Mouse (Mus musculus) E14TG2a.4 (cell line): ENCODE results near the gene Fam78a.

Experiments
- H3K27me3 ChIP-seq: 2 replicates; pipeline ENCODE4 v1.6.1; 2014; ENCODE audit warnings: low read length, control low read depth; ENCODE audit not compliant: insufficient read depth
- H3K36me3 ChIP-seq: 2 replicates; pipeline ENCODE4 v1.6.1; 2014; ENCODE audit warnings: low read length, control low read depth; ENCODE audit not compliant: insufficient read depth
- H3K4me1 ChIP-seq: replicated peaks from 2 replicates; pipeline ENCODE4 v1.6.1; 2014; ENCODE audit warnings: low read depth, low read length, control low read depth
- H3K4me3 ChIP-seq: replicated peaks from 2 replicates; pipeline ENCODE4 v1.5.1; 2014; ENCODE audit warnings: mild to moderate bottlenecking, low read length
- H3K9me3 ChIP-seq: 2 replicates; pipeline ENCODE4 v1.6.1; 2014; ENCODE audit warnings: low read length, control low read depth
- CTCF ChIP-seq: conservative IDR thresholded peaks from 2 replicates; pipeline ENCODE4 v1.5.1; 2014; ENCODE audit warnings: low read length
- NANOG ChIP-seq: IDR thresholded peaks from 2 replicates; pipeline ENCODE4 v1.6.1; 2014; ENCODE audit warnings: borderline replicate concordance, low read length, mixed read lengths
- POU5F1 ChIP-seq: IDR thresholded peaks from 2 replicates; pipeline ENCODE4 v1.6.1; 2014; ENCODE audit warnings: low read length, borderline replicate concordance

The Fam78a gene

GRCm38 (mm10) chr2:32080681-32081080 lies 4.0 kb downstream of the Fam78a start:
- H3K27me3 ChIP-seq = peaks cover 44% of the 10 kb centered on the region
- no peak for TF ChIP-seq NANOG
- TF ChIP-seq POU5F1 = no peak
- TF ChIP-seq CTCF = no peak
- peaks cover 65% of the 10 kb centered on the region for H3K4me1 ChIP-seq
- no peaks in the 10 kb centered on the region for H3K36me3 ChIP-seq
- no peak overlapping the region for H3K4me3 ChIP-seq
- no peaks in the 10 kb centered on the region for H3K9me3 ChIP-seq

GRCm38 (mm10) chr2:32079191-32079725 lies 5.4 kb downstream of the Fam78a start:
- TF ChIP-seq POU5F1 (no peak), CTCF (no peak), NANOG (no peak)
- Histone ChIP-seq H3K9me3 (no peaks in the 10 kb centered on the region), H3K27me3 (peaks cover 30% of the 10 kb centered on the region), H3K4me1 (peaks cover 70% of the 10 kb centered on the region), H3K4me3 (peak overlapping the region; percentile 57), H3K36me3 (no peaks in the 10 kb centered on the region)

- Histone ChIP-seq H3K36me3 (no peaks in the 10 kb centered on the region), H3K4me1 (peaks cover 75% of the 10 kb centered on the region), H3K9me3 (no peaks in the 10 kb centered on the region), H3K27me3 (peaks cover 23% of the 10 kb centered on the region), H3K4me3 (peak overlapping the region; percentile 57)
- TF ChIP-seq POU5F1 = no peak
Measured at GRCm38 (mm10) chr2:32078522-32078921, 6.1 kb downstream of the Fam78a start.

- no peaks in the 10 kb centered on the region for H3K36me3 ChIP-seq
- no peaks in the 10 kb centered on the region for H3K9me3 ChIP-seq
- peaks cover 80% of the 10 kb centered on the region for H3K4me1 ChIP-seq
- peak overlapping the region; percentile 57 for H3K4me3 ChIP-seq
- TF ChIP-seq NANOG = no peak
- no peak for TF ChIP-seq CTCF
- TF ChIP-seq POU5F1 = no peak
- H3K27me3 ChIP-seq = peaks cover 15% of the 10 kb centered on the region
Measured at GRCm38 (mm10) chr2:32077744-32078143, 6.9 kb downstream of the Fam78a start.

- Histone ChIP-seq H3K4me1 (peaks cover 86% of the 10 kb centered on the region), H3K9me3 (no peaks in the 10 kb centered on the region), H3K36me3 (no peaks in the 10 kb centered on the region), H3K4me3 (0 out of 2 replicates have a peak overlapping the region, but pooled peaks have one; percentile 46), H3K27me3 (0 out of 2 replicates have a peak, but pooled peaks cover 5% of the 10 kb centered on the region)
- TF ChIP-seq NANOG (no peak), CTCF (no peak), POU5F1 (no peak)
Measured at GRCm38 (mm10) chr2:32075368-32075767, 9.3 kb downstream of the Fam78a start.

- Histone ChIP-seq H3K4me3 (peak overlapping the region; percentile 46), H3K9me3 (no peaks in the 10 kb centered on the region), H3K4me1 (peaks cover 81% of the 10 kb centered on the region), H3K36me3 (no peaks in the 10 kb centered on the region), H3K27me3 (peaks cover 10% of the 10 kb centered on the region)
- TF ChIP-seq NANOG (no peak), POU5F1 (no peak), CTCF (no peak)
Measured at GRCm38 (mm10) chr2:32074404-32074803, 10.3 kb downstream of the Fam78a start.

- Histone ChIP-seq H3K9me3 (no peaks in the 10 kb centered on the region), H3K36me3 (peaks cover 7% of the 10 kb centered on the region; the same call in 1 of the 2 replicates), H3K4me1 (peaks cover 68% of the 10 kb centered on the region), H3K4me3 (no peak overlapping the region), H3K27me3 (peaks cover 26% of the 10 kb centered on the region)
- TF ChIP-seq CTCF (no peak), POU5F1 (no peak), NANOG (no peak)
Measured at GRCm38 (mm10) chr2:32070747-32071146, 13.9 kb downstream of the Fam78a start.

- peaks cover 7% of the 10 kb centered on the region; the same call in 1 of the 2 replicates for H3K36me3 ChIP-seq
- peaks cover 58% of the 10 kb centered on the region for H3K4me1 ChIP-seq
- H3K4me3 ChIP-seq = peak overlapping the region; percentile 64
- no peak for TF ChIP-seq POU5F1
- no peak; the same call in 1 of the 2 replicates for TF ChIP-seq CTCF
- TF ChIP-seq NANOG = no peak
- H3K9me3 ChIP-seq = no peaks in the 10 kb centered on the region
- H3K27me3 ChIP-seq = peaks cover 26% of the 10 kb centered on the region
Measured at GRCm38 (mm10) chr2:32068811-32069607, 15.6 kb downstream of the Fam78a start.

GRCm38 (mm10) chr2:32066005-32066404 lies 18.7 kb downstream of the Fam78a start:
- TF ChIP-seq POU5F1 = no peak
- TF ChIP-seq CTCF = peak; percentile 16
- Histone ChIP-seq H3K9me3 (no peaks in the 10 kb centered on the region), H3K4me1 (peaks cover 31% of the 10 kb centered on the region), H3K36me3 (peaks cover 7% of the 10 kb centered on the region; the same call in 1 of the 2 replicates), H3K27me3 (peaks cover 25% of the 10 kb centered on the region), H3K4me3 (no peak overlapping the region)
